Mouse (Mus musculus) cortical plate, adult 2 months (tissue): ENCODE results near the gene Nfia.

Source experiments
- CTCF ChIP-seq: fragments of 200-500 bp; IDR thresholded peaks from 2 replicates; pipeline ENCODE4 v1.5.1; 2011; ENCODE audit warnings: mild to moderate bottlenecking, control low read depth, low read length; ENCODE audit not compliant: insufficient read depth; ENCODE audit errors: extremely low read depth
- POLR2A ChIP-seq: fragments of 200-500 bp; IDR thresholded peaks from 2 replicates; pipeline ENCODE4 v1.6.1; 2011; ENCODE audit warnings: mild to moderate bottlenecking, low read length, control low read depth; ENCODE audit not compliant: insufficient read depth; ENCODE audit errors: extremely low read depth

- TF ChIP-seq CTCF: no peak
- TF ChIP-seq POLR2A: no peak
Measured at GRCm38 (mm10) chr4:97886220-97886619, 113.7 kb downstream of the Nfia start.
